Mouse (Mus musculus) CH12.LX (cell line): ENCODE measurements around the gene Lrrc49. TPM values are rescaled to one million over a fixed set of nuclear protein-coding genes. Genes with fewer than 3 reads are reported as not detected.

Experiments used
- DNase-seq: peaks from one replicate; pipeline ENCODE4 v3.0.0-alpha.2; 2013; ENCODE audit errors: extremely low read depth
- H3K27ac ChIP-seq: 2 replicates; pipeline ENCODE4 v1.5.1; 2012; ENCODE audit warnings: low read depth, mild to moderate bottlenecking, control low read depth, moderate library complexity; ENCODE audit not compliant: insufficient read depth
- H3K27me3 ChIP-seq: replicated peaks from 2 replicates; pipeline ENCODE3; 2012; ENCODE audit warnings: inconsistent platforms
- H3K36me3 ChIP-seq, 2 experiments: replicated peaks in 1 of 2; 2 replicates each; pipeline versions ENCODE3 to v1.6.1; 2012; ENCODE audit warnings: inconsistent platforms in 1 of 2, low read length in 1 of 2, mild to moderate bottlenecking in 1 of 2, mixed read lengths in 1 of 2, moderate library complexity in 1 of 2; ENCODE audit not compliant: control insufficient read depth in 1 of 2, insufficient read depth in 1 of 2
- H3K4me1 ChIP-seq, 2 experiments: 2 replicates each; pipeline ENCODE4 v1.6.1; 2012; ENCODE audit warnings: inconsistent platforms in 1 of 2, moderate library complexity in 1 of 2; ENCODE audit not compliant: insufficient read depth in 2 of 2, control insufficient read depth in 1 of 2
- H3K4me2 ChIP-seq: 2 replicates; pipeline ENCODE4 v1.6.1; 2012; ENCODE audit warnings: low read depth, mild to moderate bottlenecking, control low read depth; ENCODE audit not compliant: poor library complexity, insufficient read depth, severe bottlenecking
- H3K4me3 ChIP-seq, 3 experiments: fragments of 150-350 bp in 1 of 3; sonication (generic) in 1 of 3; replicated peaks in 1 of 3; 2 replicates each; pipeline versions ENCODE3 to v1.5.1; 2011 to 2012; ENCODE audit warnings: low read depth in 2 of 3, low read length in 2 of 3, mild to moderate bottlenecking in 2 of 3, moderate library complexity in 2 of 3, control low read depth in 1 of 3, improper control_type of control experiment in 1 of 3, inconsistent platforms in 1 of 3, mixed read lengths in 1 of 3; ENCODE audit not compliant: poor library complexity in 1 of 3
- H3K79me2 ChIP-seq: replicated peaks from 2 replicates; pipeline ENCODE4 v1.6.1; 2012; ENCODE audit warnings: mild to moderate bottlenecking, moderate library complexity; ENCODE audit not compliant: control insufficient read depth, poor library complexity, insufficient read depth, severe bottlenecking; ENCODE audit errors: extremely low read depth
- H3K9ac ChIP-seq: 2 replicates; pipeline ENCODE4 v1.6.1; 2012; ENCODE audit warnings: low read depth, mild to moderate bottlenecking, control low read depth, moderate library complexity; ENCODE audit not compliant: insufficient read depth
- H3K9me3 ChIP-seq: replicated peaks from 2 replicates; pipeline ENCODE3; 2012; ENCODE audit warnings: low read length, inconsistent platforms, mixed read lengths
- CHD1 ChIP-seq: IDR thresholded peaks from 2 replicates; pipeline ENCODE4 v1.6.1; 2012; ENCODE audit warnings: low read depth, low read length, improper control_type of control experiment, inconsistent platforms
- CHD2 ChIP-seq: IDR thresholded peaks from 2 replicates; pipeline ENCODE4 v1.6.1; 2011; ENCODE audit warnings: low read length, improper control_type of control experiment
- CTCF ChIP-seq, 2 experiments: IDR thresholded peaks in 1 of 2; conservative IDR thresholded peaks in 1 of 2; 2 replicates each; pipeline ENCODE4 v1.5.1; 2011 to 2012; ENCODE audit warnings: low read depth in 2 of 2, low read length in 2 of 2, improper control_type of control experiment in 1 of 2, inconsistent platforms in 1 of 2, mild to moderate bottlenecking in 1 of 2, moderate library complexity in 1 of 2
- E2F4 ChIP-seq: IDR thresholded peaks from 2 replicates; pipeline ENCODE4 v1.6.1; 2011; ENCODE audit warnings: low read depth, low read length, improper control_type of control experiment; ENCODE audit not compliant: insufficient replicate concordance
- EP300 ChIP-seq: IDR thresholded peaks from 2 replicates; pipeline ENCODE4 v1.6.1; 2011; ENCODE audit warnings: low read length, improper control_type of control experiment
- HCFC1 ChIP-seq: IDR thresholded peaks from 2 replicates; pipeline ENCODE4 v1.6.1; 2012; ENCODE audit warnings: low read depth, mild to moderate bottlenecking, inconsistent platforms, low read length, improper control_type of control experiment
- JUN ChIP-seq: IDR thresholded peaks from 2 replicates; pipeline ENCODE4 v1.6.1; 2011; ENCODE audit warnings: low read depth, mild to moderate bottlenecking, low read length, improper control_type of control experiment, moderate library complexity; ENCODE audit not compliant: insufficient read depth
- MAFK ChIP-seq: IDR thresholded peaks from 2 replicates; pipeline ENCODE4 v1.6.1; 2011; ENCODE audit warnings: low read length, improper control_type of control experiment; ENCODE audit not compliant: insufficient replicate concordance
- MAZ ChIP-seq: IDR thresholded peaks from 2 replicates; pipeline ENCODE4 v1.6.1; 2012; ENCODE audit warnings: low read depth, mild to moderate bottlenecking, inconsistent platforms, low read length, improper control_type of control experiment, moderate library complexity
- MEF2A ChIP-seq: IDR thresholded peaks from 2 replicates; pipeline ENCODE4 v1.6.1; 2014; ENCODE audit warnings: low read depth, mild to moderate bottlenecking, inconsistent platforms, low read length, improper control_type of control experiment, borderline replicate concordance
- MXI1 ChIP-seq: IDR thresholded peaks from 2 replicates; pipeline ENCODE4 v1.6.1; 2011; ENCODE audit warnings: mild to moderate bottlenecking, low read depth, low read length, improper control_type of control experiment
- POLR2A ChIP-seq: IDR thresholded peaks from 2 replicates; pipeline ENCODE4 v1.6.1; 2011; ENCODE audit warnings: low read depth, mild to moderate bottlenecking, improper control_type of control experiment, low read length
- SIN3A ChIP-seq: IDR thresholded peaks from 2 replicates; pipeline ENCODE4 v1.6.1; 2012; ENCODE audit warnings: low read length, improper control_type of control experiment, inconsistent platforms
- SMC3 ChIP-seq: IDR thresholded peaks from 2 replicates; pipeline ENCODE4 v1.6.1; 2011; ENCODE audit warnings: low read depth, low read length, improper control_type of control experiment
- TBP ChIP-seq: conservative IDR thresholded peaks from 2 replicates; pipeline ENCODE4 v1.6.1; 2011; ENCODE audit warnings: low read depth, low read length, improper control_type of control experiment
- USF2 ChIP-seq: conservative IDR thresholded peaks from 2 replicates; pipeline ENCODE4 v1.6.1; 2011; ENCODE audit warnings: low read depth, low read length, improper control_type of control experiment
- ZKSCAN1 ChIP-seq: IDR thresholded peaks from 2 replicates; pipeline ENCODE4 v1.6.1; 2012; ENCODE audit warnings: low read depth, inconsistent platforms, low read length, improper control_type of control experiment, borderline replicate concordance
- ZMIZ1 ChIP-seq: IDR thresholded peaks from 2 replicates; pipeline ENCODE4 v1.6.1; 2012; ENCODE audit warnings: low read depth, mild to moderate bottlenecking, inconsistent platforms, low read length, improper control_type of control experiment
- ZNF384 ChIP-seq: IDR thresholded peaks from 2 replicates; pipeline ENCODE4 v1.6.1; 2012; ENCODE audit warnings: low read depth, low read length, improper control_type of control experiment, inconsistent platforms
- dilution Hi-C: fragments of 300-500 bp; cut with MboI; formaldehyde crosslinking; loops from 2 replicates; pipeline ENCODE4 v1.14.3; 2020; ENCODE audit warnings: low sequenced_read_pairs; ENCODE audit not compliant: extremely low pct_unique_long_range_greater_than_20kb, extremely low pct_ligation_motif_present
- in situ Hi-C: fragments of 300-500 bp; cut with MboI; formaldehyde crosslinking; loops from 3 replicates; pipeline ENCODE4 v1.14.3; 2019; ENCODE audit warnings: low sequenced_read_pairs, low pct_ligation_motif_present, low pct_unique_long_range_greater_than_20kb, mixed read lengths
- polyA plus RNA-seq: library from polyadenylated mRNA; unstranded; fragments of >175 nt; gene quantifications from 2 replicates; pipeline ENCODE4 v1.2.1, GENCODE M21; 2012; ENCODE audit warnings: low read depth; ENCODE audit not compliant: insufficient read length
- total RNA-seq, 2 experiments: library from RNA; depleted of rRNA; stranded (reverse); fragments of 300-350 nt in 1 of 2; fragments of >200 nt in 1 of 2; gene quantifications; 2 replicates each; pipeline ENCODE4 v1.2.3; 2012 to 2014

Gene Lrrc49
- total and polyA plus RNA-seq, 3 experiments = 3.1 to 6.6 (median 6.2) TPM

DNA sequence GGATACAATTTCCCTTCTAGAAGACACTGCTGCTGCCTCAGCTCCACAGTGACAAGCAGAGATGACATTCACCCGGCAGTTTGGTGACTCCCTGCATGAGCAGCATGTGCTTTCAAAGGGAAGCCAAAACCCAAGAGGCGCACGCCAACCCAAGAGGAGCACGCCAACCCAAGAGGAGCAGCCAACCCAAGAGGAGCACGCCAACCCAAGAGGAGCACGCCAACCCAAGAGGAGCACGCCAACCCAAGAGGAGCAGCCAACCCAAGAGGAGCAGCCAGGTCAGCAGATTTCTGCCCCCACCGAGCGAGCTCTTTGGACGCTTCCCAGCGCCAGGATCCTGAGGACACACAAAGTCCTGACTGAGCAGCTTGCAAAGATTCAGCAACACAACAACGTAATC lies 23.6 kb downstream of the Lrrc49 start:
- Histone ChIP-seq H3K4me3 (no peak overlapping the region), H3K27me3 (no peaks in the 10 kb centered on the region), H3K4me1 (no peaks in the 10 kb centered on the region), H3K36me3 (peaks cover 0 to 15% of the 10 kb centered on the region in 2 experiments), H3K27ac (no peak overlapping the region), H3K9ac (no peak overlapping the region), H3K79me2 (no peaks in the 10 kb centered on the region), H3K4me2 (no peak overlapping the region), H3K9me3 (no peaks in the 10 kb centered on the region)
- no peak for DNase-seq
- TF ChIP-seq ZKSCAN1 (no peak), USF2 (no peak), MXI1 (no peak), E2F4 (no peak), HCFC1 (no peak), CTCF (conservative IDR thresholded peaks at IDR 0.05 in 1 of 2, IDR thresholded peaks at IDR 0.05 in 1 of 2; ENCODE audit: low read depth in 2 of 2, low read length in 2 of 2) (no peak), POLR2A (no peak), CHD1 (no peak), ZNF384 (no peak), MAFK (no peak), ZMIZ1 (no peak), MEF2A (no peak), SMC3 (no peak), CHD2 (no peak), SIN3A (no peak), JUN (no peak), EP300 (no peak), TBP (no peak)
- in situ Hi-C loops (no loop called here), dilution Hi-C loops (no loop called here)

DNA sequence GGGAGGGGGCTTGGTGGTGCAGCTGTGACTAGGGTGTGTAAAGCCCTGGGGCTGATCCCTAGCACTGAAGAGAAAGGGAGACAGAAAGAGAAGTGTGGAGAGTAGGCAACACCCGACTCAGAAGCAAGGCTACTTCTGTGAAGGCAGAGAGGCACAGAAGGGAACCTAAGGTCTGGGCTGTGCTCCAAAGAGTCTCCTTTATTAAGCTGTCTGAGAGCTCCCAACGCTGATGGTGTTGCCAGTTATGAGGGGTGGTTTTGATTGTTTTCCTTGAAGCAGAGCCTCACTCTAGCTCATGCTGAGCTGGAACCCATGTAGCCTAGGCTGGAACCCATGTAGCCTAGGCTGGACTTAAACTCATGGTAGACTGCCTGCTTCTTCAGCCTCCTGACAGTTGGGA lies 25.0 kb downstream of the Lrrc49 start:
- Histone ChIP-seq H3K79me2 (no peaks in the 10 kb centered on the region), H3K27me3 (no peaks in the 10 kb centered on the region), H3K4me1 (no peaks in the 10 kb centered on the region), H3K36me3 (peaks cover 0 to 12% of the 10 kb centered on the region in 2 experiments), H3K4me3 (no peak overlapping the region), H3K9me3 (no peaks in the 10 kb centered on the region), H3K4me2 (no peak overlapping the region), H3K27ac (no peak overlapping the region), H3K9ac (no peak overlapping the region)
- no peak for DNase-seq
- TF ChIP-seq POLR2A (no peak), MAZ (no peak)
- dilution Hi-C loops (no loop called here), in situ Hi-C loops (no loop called here)
